Mouse (Mus musculus): ENCODE measurements around the gene Crb2.

DNA sequence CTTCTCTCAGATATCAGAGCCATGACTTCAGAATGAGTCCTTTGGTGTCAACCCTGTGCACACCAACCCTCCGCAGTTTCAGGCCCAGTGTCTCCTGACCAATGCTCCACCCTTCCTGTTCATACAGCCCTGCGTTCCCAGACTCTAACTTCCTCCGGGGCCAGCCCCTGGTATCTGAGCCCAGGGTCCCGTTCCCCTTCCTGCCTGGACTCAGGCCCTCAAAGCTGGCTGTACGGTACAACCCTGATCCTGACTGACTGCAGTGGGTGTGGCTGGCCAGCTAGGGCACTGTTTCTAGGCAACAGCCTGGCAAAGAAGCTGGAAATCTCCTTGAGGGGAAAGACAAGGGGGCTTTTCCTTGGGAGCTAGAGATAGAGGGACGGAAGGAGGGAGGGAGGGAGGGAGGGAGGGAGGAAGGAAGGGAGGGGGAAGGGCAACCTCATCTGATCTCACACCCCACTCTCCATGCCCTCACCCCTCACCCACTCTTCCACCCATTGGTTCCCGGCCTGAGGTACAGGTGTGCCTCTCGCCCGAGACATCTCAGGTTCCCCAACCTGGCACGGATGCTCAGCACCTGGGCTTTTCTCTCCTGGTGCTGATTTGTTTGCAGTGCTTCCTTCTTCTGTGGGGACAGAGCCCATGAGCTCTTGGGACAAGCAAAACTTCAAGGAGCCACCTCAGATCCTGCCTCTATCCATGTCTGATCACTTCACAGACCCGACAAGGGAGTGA lies 9.9 kb upstream of the Crb2 start:
- TF ChIP-seq MAX (IDR thresholded peaks at IDR 0.05) (no peak), CTCF (IDR thresholded peaks at IDR 0.05; ENCODE audit: control insufficient read depth, insufficient read depth, insufficient read length) (no peak), USF1 (IDR thresholded peaks at IDR 0.05; ENCODE audit: low read depth) (no peak), CEBPB (IDR thresholded peaks at IDR 0.05; ENCODE audit: low read depth) (no peak), MYOD1 (IDR thresholded peaks at IDR 0.05; ENCODE audit: control insufficient read depth, insufficient read length, low read depth) (no peak), MYOG (IDR thresholded peaks at IDR 0.05; ENCODE audit: control insufficient read depth, extremely low read depth, insufficient read length) (no peak), FOSL1 (IDR thresholded peaks at IDR 0.05; ENCODE audit: insufficient read depth, low read length, poor library complexity, severe bottlenecking) (no peak)

Measured in C2C12 (cell line).